Mouse (Mus musculus) kidney, postnatal 4 days (tissue): ENCODE measurements around the gene Cald1.
A peak's percentile ranks its signal among the peaks of the same experiment; 100 is the strongest.

Source experiments
- DNase-seq, 2 experiments: peaks; one replicate each; pipeline ENCODE4 v3.0.0; 2021; ENCODE audit warnings: mixed read lengths in 2 of 2

Gene Cald1

GRCm38 (mm10) chr6:34721740-34722139 is 123.4 kb downstream of the Cald1 start:
- DNase-seq, result no peak

DNA sequence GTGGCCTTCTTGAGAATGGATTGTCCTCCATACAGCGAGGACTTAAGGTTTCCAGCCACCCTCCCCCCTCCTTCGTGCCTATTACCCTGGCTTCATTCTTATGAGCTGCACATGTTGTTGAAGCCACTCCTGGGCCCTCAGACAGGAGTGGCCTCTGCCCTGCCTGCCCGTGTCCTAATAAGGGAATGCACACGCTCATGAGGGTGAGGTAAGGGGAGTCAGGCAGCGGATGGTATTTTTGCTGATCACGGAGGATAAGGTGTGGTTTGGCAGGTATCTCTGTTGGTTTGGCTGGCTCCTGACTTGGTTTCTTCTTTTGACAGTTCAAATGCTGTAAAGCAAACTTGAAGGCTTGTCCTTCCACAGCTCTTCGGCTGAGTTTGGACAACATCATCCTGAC is 124.4 kb downstream of the Cald1 start:
- DNase-seq, result no peak

GRCm38 (mm10) chr6:34723250-34723904 is 125.1 kb downstream of the Cald1 start:
- no peak for DNase-seq

DNA sequence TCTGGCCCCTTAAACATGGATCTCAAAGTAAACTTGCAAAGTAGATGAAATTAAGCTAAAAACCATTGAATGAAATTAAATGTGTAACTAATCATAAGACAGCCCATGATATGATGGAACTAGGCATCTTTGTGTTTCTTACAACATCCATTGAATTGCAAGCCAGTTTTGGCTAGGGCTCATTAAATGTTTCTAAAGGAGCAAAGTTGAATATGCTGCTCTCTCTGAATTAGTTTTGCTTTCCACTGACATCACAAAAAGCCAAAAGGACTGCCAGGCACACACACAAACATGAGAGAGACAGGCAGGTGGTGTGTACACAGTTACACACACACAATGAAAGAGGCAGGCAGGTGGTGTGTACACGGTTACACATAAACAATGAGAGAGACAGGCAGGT is 127.4 kb downstream of the Cald1 start:
- DNase-seq, result no peak

- DNase-seq, result no peak
Measured at GRCm38 (mm10) chr6:34726104-34726503, 127.8 kb downstream of the Cald1 start.

DNA sequence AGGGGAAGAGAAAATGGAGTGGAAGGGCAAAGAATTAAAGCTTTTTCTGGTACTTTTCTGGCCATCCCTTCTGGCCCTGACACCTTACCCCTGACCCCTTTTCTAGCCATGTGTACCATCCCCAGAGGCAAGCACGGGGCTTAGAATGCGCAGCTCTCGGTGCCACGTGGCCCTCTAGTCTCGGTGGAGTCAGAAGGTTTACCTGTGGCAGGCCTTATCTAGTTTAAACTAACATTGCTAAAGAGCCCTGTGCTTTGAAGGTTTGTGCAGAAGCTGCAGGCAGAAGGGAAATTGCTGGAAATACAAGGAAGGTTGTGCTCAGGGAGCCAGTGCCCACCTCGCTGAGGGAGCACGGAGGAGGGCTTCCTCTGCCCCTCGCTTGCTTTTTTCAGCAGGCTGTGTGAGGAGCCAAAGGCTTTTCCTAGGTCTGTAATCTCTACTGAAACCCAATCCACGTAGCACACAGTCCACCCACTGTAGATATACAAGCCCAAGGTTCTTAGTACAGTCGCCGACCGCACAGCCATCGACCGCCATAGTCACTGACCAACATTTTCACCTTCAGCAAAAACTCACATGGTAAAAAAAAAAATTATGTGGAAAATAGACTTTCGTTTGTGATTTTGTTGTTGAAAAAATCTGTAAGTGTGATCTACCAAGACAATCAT is 129.2 kb downstream of the Cald1 start:
- DNase-seq, result no peak

GRCm38 (mm10) chr6:34729449-34730151 is 131.3 kb downstream of the Cald1 start:
- no peak for DNase-seq

- DNase-seq, result no peak
Measured at GRCm38 (mm10) chr6:34731007-34731406, 132.7 kb downstream of the Cald1 start.

DNA sequence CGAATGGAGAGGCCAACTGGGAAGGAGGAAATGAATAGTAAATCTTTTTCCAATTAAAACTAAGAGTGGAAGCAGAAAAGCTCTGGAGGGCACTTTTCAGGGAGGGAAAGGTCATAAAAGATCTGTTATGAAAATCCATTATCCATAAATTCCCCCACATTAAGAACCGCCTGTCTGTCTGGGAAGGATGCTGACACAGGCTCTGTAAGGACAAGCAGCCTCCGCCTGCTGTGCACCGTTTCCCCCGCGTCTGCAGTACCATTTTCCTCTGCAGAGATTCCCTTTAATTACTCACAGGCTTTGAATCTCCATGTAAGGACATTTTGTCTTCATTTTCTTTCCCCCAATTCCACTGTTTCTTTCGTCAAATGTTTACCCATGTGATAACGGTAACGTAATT is 133.2 kb downstream of the Cald1 start:
- DNase-seq, result no peak

DNA sequence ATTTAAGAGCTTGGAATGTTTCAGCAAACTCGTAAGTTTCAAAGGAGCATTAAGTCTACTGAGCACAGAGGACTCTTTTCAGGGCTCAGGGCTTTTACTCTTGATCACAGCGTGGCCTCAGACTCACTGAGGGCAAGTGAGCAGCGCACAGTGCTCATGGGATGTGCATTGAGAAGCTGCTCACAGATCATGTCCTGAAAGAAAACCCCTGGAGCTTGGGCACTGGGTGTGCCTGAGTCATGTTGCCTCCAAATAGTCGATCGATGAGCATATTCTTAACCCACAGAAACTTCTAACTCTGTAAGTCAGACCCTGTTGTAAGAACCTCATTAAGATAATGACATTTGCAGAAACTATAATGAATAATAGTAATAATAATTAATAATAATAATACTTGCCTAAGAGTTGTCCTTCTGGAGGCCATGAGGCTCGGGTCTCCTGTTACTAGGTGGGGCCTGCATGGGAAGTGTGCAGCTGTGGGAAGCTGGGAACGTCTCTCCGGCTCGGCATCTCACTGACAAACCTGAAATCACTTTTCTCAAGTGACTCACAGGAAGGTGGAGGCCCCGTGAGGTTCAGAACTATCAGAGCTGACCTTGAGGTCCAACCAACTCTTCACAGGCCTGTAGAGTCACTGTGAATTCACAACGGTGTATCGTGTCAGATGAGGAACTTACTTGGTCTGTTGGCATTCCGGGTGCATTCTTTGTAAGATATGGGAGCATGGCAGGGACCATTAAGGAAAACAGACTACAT is 136.8 kb downstream of the Cald1 start:
- DNase-seq, result no peak

DNA sequence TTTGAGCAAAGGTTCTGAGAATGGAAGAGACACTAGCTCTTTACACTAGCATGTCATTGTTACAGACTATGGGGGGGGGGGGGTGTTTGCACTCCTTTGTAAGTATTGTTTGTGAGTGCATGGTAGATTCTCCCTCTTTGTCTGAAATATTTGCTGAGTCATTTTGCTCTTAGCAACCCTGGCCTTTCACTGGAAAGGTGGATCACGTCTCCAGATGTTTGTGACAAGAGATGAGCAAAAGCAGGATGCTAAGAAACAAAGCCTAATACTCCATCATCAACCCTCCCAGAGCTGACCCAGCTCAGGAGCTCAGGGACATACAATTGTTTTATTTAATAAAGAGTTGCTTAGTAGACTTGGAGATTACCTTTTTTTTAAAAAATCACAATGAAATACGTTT is 138.6 kb downstream of the Cald1 start:
- DNase-seq, result no peak

GRCm38 (mm10) chr6:34743946-34744345 is 145.6 kb downstream of the Cald1 start:
- DNase-seq, result no peak

- no peak for DNase-seq
Measured at GRCm38 (mm10) chr6:34747846-34748245, 149.5 kb downstream of the Cald1 start.

- no peak for DNase-seq
Measured at GRCm38 (mm10) chr6:34748566-34748965, 150.3 kb downstream of the Cald1 start.

GRCm38 (mm10) chr6:34749526-34749925 is 151.2 kb downstream of the Cald1 start:
- no peak for DNase-seq

DNA sequence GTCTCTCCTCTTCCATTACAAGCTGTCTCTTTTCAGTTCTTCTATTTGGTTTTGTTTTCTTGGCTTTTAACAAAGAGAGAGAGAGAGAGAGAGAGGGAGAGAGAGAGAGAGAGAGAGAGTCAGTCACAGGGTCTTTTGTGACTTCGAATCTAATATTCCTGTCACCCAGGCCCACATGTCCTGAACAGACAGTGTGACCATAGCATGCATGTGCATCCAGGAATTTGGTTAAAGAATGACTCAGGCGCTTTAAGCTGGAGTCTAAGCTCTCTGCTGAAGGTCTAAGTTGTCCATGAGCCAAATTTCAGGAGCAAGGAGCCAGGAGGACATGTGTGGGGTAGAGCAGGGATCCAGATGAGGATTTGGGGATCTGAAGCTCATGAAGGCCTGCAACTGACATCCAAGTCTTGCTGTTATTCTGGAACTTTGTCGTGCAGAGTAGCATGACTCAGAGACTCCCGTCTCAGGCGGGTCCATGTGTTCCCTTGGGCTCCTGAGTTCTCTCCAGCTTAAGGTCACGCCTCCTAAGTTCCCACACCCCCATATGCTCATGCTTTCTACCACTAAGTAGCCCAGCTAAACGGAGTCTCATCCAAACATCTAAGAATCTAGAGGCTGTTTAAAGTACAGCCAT is 152.3 kb downstream of the Cald1 start:
- no peak for DNase-seq

DNA sequence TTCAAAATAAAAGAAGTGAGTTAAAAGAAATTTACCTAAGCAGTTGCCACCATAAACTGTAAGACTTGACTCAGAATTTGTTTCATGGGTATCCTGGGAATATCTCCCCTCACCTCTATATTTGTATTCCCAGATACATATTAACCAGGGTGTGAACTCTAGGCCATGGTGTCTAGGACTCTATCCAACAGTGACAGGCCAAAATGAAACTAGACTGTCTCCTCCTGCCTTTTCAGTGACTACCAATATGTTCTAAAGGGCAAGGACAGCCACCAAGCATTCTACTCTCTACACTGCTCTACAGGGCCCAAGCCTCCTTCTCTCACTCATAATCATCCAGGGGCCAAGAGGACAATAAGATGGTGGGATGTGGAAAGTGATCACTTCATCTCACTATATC is 153.3 kb downstream of the Cald1 start:
- DNase-seq, result no peak

DNA sequence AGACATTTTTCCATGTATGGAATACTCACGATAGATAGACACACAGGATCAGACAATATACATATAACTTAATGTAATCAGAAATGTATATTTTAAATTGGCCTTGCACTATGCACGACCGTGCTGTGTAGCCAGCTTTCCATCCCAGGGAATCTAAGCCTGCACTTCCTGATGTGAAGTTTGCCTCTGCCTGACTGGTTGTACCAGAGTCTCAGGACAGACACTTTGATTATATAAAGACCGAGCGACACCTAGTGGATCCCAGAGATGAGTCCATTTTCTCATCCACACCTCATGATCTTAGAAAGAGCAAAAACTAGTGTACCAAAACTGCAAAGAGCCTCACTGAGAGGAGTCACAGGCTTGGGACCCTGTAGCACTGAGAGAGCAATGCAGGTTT is 156.1 kb downstream of the Cald1 start:
- DNase-seq, result peak; percentile 54 to 68

- DNase-seq, result no peak
Measured at GRCm38 (mm10) chr6:34758340-34758739, 160.0 kb downstream of the Cald1 start.

DNA sequence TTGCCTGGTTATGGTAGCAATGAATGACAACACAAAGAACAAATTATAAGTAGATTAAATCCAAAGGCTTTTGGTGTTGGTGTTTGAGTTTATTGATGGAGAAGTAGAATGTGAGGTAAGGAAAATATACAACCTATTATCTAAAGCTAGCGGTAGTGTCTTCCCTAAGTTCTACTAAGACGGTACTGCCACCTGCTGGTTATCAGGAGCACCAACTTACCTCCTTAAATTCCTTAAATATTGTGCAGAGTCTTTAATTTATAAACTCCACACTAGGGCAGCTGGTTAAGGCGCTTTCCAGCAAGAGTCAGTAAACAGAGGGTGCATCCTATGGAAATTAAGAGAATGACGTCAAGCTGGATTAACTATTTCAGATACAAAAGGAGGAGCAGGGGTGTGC is 161.7 kb downstream of the Cald1 start:
- peak; percentile 67 for DNase-seq

DNA sequence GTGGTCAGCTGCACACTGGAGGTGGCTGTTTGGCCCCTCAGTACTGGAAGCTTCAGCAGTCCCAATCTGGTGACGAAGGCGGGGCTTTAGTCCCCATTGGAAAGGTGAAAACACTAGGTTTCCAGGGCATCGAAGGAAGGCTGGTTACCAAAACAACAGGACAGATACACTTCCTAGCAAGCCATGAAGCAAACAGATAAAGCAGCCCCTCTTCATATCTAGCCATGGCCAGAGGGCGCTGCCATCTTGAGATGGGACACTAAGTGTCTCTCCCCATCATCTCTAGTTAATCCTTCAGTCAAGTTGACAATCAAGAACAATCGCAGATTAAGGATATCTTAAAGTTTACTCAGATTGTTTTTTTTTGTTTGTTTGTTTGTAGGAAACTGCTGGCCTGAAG is 167.4 kb downstream of the Cald1 start:
- no peak for DNase-seq

GRCm38 (mm10) chr6:34769984-34770383 is 171.7 kb downstream of the Cald1 start:
- DNase-seq, result no peak

GRCm38 (mm10) chr6:34770491-34770890 is 172.2 kb downstream of the Cald1 start:
- no peak for DNase-seq
